Mouse (Mus musculus) limb, embryonic 10.5 days (tissue): ENCODE measurements at regions not wholly inside any gene's neighbourhood (a gene's known extent, or its start where the extent isn't known, plus 50 kb on each side); places are given as distances from the start of the nearest gene placed in this dataset.
A peak's percentile ranks its signal among the peaks of the same experiment; 100 is the strongest.
"Not testable (repeated sequence)": the region's sequence is repeated elsewhere in the genome, so short reads cannot be mapped to it uniquely, and the experiment has no call there.

ENCODE experiments used
- DNase-seq: peaks from one replicate; pipeline ENCODE4 v3.0.0-alpha.2; 2017; ENCODE audit warnings: low spot score
- H3K27ac ChIP-seq: fragments of 300-500 bp; sonication (generic); 2 replicates; pipeline ENCODE4 v1.5.1; 2016; ENCODE audit warnings: mild to moderate bottlenecking
- H3K27me3 ChIP-seq: fragments of 300-500 bp; sonication (generic); 2 replicates; pipeline ENCODE4 v1.6.1; 2016; ENCODE audit warnings: low read depth, mild to moderate bottlenecking; ENCODE audit not compliant: poor library complexity, severe bottlenecking
- H3K36me3 ChIP-seq: fragments of 300-500 bp; sonication (generic); 2 replicates; pipeline ENCODE4 v1.6.1; 2016; ENCODE audit warnings: mild to moderate bottlenecking, moderate library complexity
- H3K4me1 ChIP-seq: fragments of 300-500 bp; sonication (generic); 2 replicates; pipeline ENCODE4 v1.6.1; 2016
- H3K4me3 ChIP-seq: fragments of 300-500 bp; sonication (generic); 2 replicates; pipeline ENCODE4 v1.5.1; 2016; ENCODE audit warnings: mild to moderate bottlenecking, moderate library complexity
- H3K9me3 ChIP-seq: fragments of 300-500 bp; sonication (generic); replicated peaks from 2 replicates; pipeline ENCODE4 v1.6.1; 2016; ENCODE audit warnings: mild to moderate bottlenecking
- WGBS: fragments of 180-500 bp; shearing (Covaris S2); methylation state at CpG from one replicate; pipeline ENCODE4 v1.1.7; 2016; 5-methylcytosine and 5-hydroxymethylcytosine counted together

DNA sequence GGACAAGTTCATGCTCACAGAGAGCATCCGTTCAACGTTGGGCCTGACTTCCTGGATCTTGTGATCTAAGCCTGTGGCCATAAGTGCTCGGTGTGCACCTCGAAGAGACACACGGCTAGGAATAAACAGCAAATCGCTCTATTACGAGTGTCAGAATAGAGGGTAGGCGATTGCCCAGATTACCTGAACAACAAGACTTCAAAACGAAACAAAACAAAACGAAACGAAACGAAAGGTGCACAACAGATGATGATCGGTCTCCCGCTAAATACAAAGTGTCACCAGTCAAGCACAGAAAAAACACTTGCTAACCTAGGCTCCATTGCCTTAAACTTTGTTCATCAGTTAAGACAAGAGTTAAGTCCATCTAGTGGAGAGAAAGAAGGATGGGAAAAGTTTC, 67.4 kb downstream of the Pdia4 start:
- not testable (repeated sequence) for DNase-seq, H3K4me3 ChIP-seq

DNA sequence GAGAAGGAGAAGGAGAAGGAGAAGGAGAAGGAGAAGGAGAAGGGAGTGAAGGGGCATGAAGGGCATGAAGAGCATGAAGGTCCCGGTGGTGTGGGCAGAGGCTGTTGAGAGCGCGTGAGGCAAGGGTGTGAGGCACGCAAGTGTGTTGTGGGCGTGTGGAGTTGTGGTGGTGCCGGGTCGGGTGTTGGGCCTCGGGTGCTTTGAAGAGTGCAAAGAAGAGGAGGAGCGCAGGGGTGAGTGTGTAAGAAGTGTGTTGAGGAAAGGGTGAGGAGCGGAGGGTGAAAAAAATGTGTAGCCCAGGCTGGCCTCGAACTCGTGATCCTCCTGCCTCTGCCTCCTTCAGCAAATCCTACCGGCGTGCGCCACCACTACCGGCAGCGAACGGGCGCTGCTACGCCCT, 69.4 kb downstream of the Pdia4 start:
- not testable (repeated sequence) for DNase-seq, H3K27me3 ChIP-seq, H3K27ac ChIP-seq, H3K9me3 ChIP-seq, H3K4me3 ChIP-seq, H3K36me3 ChIP-seq, H3K4me1 ChIP-seq
- WGBS: no CpG with 5 or more reads among the region's 20 CpGs

More for the DNA sequence above, 67.4 kb downstream of the Pdia4 start:
- not testable (repeated sequence) for H3K9me3 ChIP-seq, H3K27ac ChIP-seq, H3K4me1 ChIP-seq, H3K36me3 ChIP-seq, H3K27me3 ChIP-seq
- WGBS: 76% methylated on average over 9 of the region's 14 CpGs

DNA sequence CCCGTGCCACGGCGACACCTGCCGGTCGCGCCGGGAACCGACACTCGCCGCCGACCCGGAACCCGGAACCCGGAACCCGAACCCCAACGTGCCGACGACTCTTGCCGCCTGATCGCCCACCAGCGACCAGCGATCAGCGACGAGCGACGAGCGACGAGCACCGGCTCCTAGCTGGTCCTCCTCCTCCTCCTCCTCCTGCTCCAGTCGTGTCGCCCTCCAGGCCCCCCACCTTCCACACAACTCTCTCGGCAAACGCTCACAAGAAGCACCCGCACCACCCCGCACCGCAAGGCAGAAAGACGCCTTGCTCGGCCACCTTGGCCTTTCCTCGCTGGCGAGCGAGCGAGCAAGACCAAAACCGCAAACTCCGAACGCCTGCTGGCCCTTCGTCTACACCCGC, 73.0 kb downstream of the Pdia4 start:
- not testable (repeated sequence) for H3K27ac ChIP-seq, H3K9me3 ChIP-seq, H3K27me3 ChIP-seq, H3K36me3 ChIP-seq, H3K4me1 ChIP-seq
- 16% methylated on average over 20 of the region's 47 CpGs for WGBS
- H3K4me3 ChIP-seq: peak overlapping the region; percentile 46
- DNase-seq: peak; percentile 34

DNA sequence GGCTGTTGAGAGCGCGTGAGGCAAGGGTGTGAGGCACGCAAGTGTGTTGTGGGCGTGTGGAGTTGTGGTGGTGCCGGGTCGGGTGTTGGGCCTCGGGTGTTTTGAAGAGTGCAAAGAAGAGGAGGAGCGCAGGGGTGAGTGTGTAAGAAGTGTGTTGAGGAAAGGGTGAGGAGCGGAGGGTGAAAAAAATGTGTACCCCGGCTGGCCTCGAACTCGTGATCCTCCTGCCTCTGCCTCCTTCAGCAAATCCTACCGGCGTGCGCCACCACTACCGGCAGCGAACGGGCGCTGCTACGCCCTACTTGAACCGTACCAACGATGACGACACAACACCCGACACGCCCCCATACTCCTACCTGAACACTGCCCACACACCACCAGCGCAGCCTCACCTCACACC, 73.5 kb downstream of the Pdia4 start:
- H3K4me1 ChIP-seq, H3K27me3 ChIP-seq, H3K36me3 ChIP-seq, H3K4me3 ChIP-seq, H3K27ac ChIP-seq, H3K9me3 ChIP-seq, DNase-seq: not testable (repeated sequence)
- 23% methylated on average over 14 of the region's 26 CpGs for WGBS

DNA sequence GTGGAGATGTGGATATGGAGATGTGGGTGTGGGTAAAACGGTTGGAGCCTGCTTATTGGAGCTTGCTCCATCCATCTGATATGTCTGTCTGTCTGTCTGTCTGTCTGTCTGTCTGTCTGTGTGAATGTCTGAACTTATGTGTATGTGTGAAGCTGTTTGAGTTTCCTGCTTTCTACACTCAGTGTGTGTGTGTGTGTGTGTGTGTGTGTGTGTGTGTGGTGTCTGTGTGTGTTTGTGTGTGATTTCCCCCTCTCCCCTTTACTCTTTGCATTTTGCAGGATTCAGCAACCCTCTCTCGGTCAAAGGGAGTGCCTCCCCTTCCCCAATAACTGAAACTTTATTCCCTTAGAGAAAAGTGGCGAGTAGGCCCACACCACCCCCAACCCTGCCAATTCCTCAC, 75.3 kb downstream of the Pdia4 start:
- 71% methylated on average over 1 of the region's 3 CpGs for WGBS
- DNase-seq: not testable (repeated sequence)

More for the DNA sequence above, 75.3 kb downstream of the Pdia4 start:
- not testable (repeated sequence) for H3K4me1 ChIP-seq, H3K9me3 ChIP-seq, H3K27ac ChIP-seq, H3K36me3 ChIP-seq, H3K27me3 ChIP-seq, H3K4me3 ChIP-seq
